Mouse (Mus musculus) intestine, embryonic 16.5 days (tissue): Measurements from ENCODE around the gene Pdk2. TPM values are rescaled to one million over a fixed set of nuclear protein-coding genes. Genes with fewer than 3 reads are reported as not detected.
A peak's percentile ranks its signal among the peaks of the same experiment; 100 is the strongest.

Experiments
- ATAC-seq: fragments of 200-750 bp; cut with Nextera tagmentation; 2 replicates; pipeline ENCODE4 v1.8.0; 2017; ENCODE audit warnings: moderate TSS enrichment, moderate library complexity
- H3K27ac ChIP-seq: fragments of 300-500 bp; sonication (generic); 2 replicates; pipeline ENCODE4 v1.5.1; 2014; ENCODE audit warnings: mild to moderate bottlenecking, low read length
- H3K27me3 ChIP-seq: fragments of 300-500 bp; sonication (generic); replicated peaks from 2 replicates; pipeline ENCODE4 v1.6.1; 2014; ENCODE audit warnings: low read length, control low read depth, mixed read lengths; ENCODE audit not compliant: control insufficient read depth, insufficient read depth
- H3K36me3 ChIP-seq: fragments of 300-500 bp; sonication (generic); 2 replicates; pipeline ENCODE4 v1.6.1; 2014; ENCODE audit warnings: low read length, control low read depth; ENCODE audit not compliant: control insufficient read depth, insufficient read depth
- H3K4me1 ChIP-seq: fragments of 300-500 bp; sonication (generic); 2 replicates; pipeline ENCODE4 v1.6.1; 2014; ENCODE audit warnings: low read length, control low read depth, mixed read lengths; ENCODE audit not compliant: control insufficient read depth, insufficient read depth
- H3K4me2 ChIP-seq: fragments of 300-500 bp; sonication (generic); 2 replicates; pipeline ENCODE4 v1.6.1; 2014; ENCODE audit warnings: low read depth, low read length, control low read depth
- H3K4me3 ChIP-seq: fragments of 300-500 bp; sonication (generic); 2 replicates; pipeline ENCODE4 v1.5.1; 2014; ENCODE audit warnings: mild to moderate bottlenecking, low read length
- H3K9ac ChIP-seq: fragments of 300-500 bp; sonication (generic); 2 replicates; pipeline ENCODE4 v1.6.1; 2014; ENCODE audit warnings: low read depth, low read length
- H3K9me3 ChIP-seq: fragments of 300-500 bp; sonication (generic); 2 replicates; pipeline ENCODE4 v1.6.1; 2016; ENCODE audit warnings: low read length, control low read depth; ENCODE audit not compliant: control insufficient read depth
- WGBS: fragments of 180-500 bp; shearing (Covaris S2); extraction: QIAGEN DNeasy Blood & Tissue Kit; methylation state at CpG from one replicate; pipeline ENCODE4 v1.1.7; 2014; 5-methylcytosine and 5-hydroxymethylcytosine counted together
- polyA plus RNA-seq: library from polyadenylated mRNA; unstranded; fragments of >200 nt; fragmentation: Nextera tagmentation; extraction: Ambion mirVana; gene quantifications from 2 replicates; pipeline ENCODE4 v1.2.1, GENCODE M21; 2015

Pdk2 gene
- polyA plus RNA-seq, result 42.2 and 48.2 TPM in 2 replicates

GRCm38 (mm10) chr11:95041139-95041609 is at the start of gene Pdk2:
TSS of gene Pdk2 (minus strand) at chr11:95041354.
- peak within 1 kb of the TSS; percentile 84 for H3K4me2 ChIP-seq
- peak; percentile 95 for ATAC-seq
- H3K27me3 ChIP-seq, result no peaks in the 10 kb centered on the region
- H3K9me3 ChIP-seq, result no peaks in the 10 kb centered on the region
- H3K4me1 ChIP-seq, result peaks cover 25% of the 10 kb centered on the region
- H3K4me3 ChIP-seq, result peak within 1 kb of the TSS; percentile 66
- peak within 1 kb of the TSS; percentile 79 for H3K9ac ChIP-seq
- H3K27ac ChIP-seq, result peak within 1 kb of the TSS; percentile 75
- WGBS, result under 1% methylated on average over 41 of the region's 41 CpGs
- H3K36me3 ChIP-seq, result peaks cover 7% of the 10 kb centered on the region; the same call in 1 of the 2 replicates

GRCm38 (mm10) chr11:95088857-95089779 is 48.0 kb upstream of the Pdk2 start:
- Histone ChIP-seq H3K27ac (peak overlapping the region; percentile 40; the same call in 1 of the 2 replicates), H3K9me3 (no peaks in the 10 kb centered on the region), H3K9ac (no peak overlapping the region), H3K4me1 (peaks cover 23% of the 10 kb centered on the region), H3K36me3 (no peaks in the 10 kb centered on the region), H3K27me3 (no peaks in the 10 kb centered on the region), H3K4me3 (no peak overlapping the region), H3K4me2 (no peak overlapping the region)
- no peak for ATAC-seq
- WGBS, result 59% methylated on average over 16 of the region's 16 CpGs

- Histone ChIP-seq H3K4me1 (peaks cover 23% of the 10 kb centered on the region), H3K36me3 (no peaks in the 10 kb centered on the region), H3K4me3 (no peak overlapping the region), H3K4me2 (no peak overlapping the region), H3K27me3 (no peaks in the 10 kb centered on the region), H3K9me3 (no peaks in the 10 kb centered on the region), H3K9ac (no peak overlapping the region), H3K27ac (peak overlapping the region; percentile 40)
- ATAC-seq, result no peak
- 54% methylated on average over 7 of the region's 7 CpGs for WGBS
Observed at GRCm38 (mm10) chr11:95088286-95088685, 47.1 kb upstream of the Pdk2 start.

GRCm38 (mm10) chr11:95087301-95088228 is 46.4 kb upstream of the Pdk2 start:
- Histone ChIP-seq H3K36me3 (no peaks in the 10 kb centered on the region), H3K27me3 (no peaks in the 10 kb centered on the region), H3K9me3 (no peaks in the 10 kb centered on the region), H3K27ac (peak overlapping the region; percentile 80), H3K9ac (peak overlapping the region; percentile 22; the same call in 1 of the 2 replicates), H3K4me1 (peaks cover 23% of the 10 kb centered on the region), H3K4me2 (0 out of 2 replicates have a peak overlapping the region, but pooled peaks have one; percentile 9), H3K4me3 (no peak overlapping the region)
- 44% methylated on average over 17 of the region's 17 CpGs for WGBS
- 0 out of 2 replicates have a peak, but pooled peaks have one; percentile 29 for ATAC-seq

GRCm38 (mm10) chr11:95086229-95086628 is 45.1 kb upstream of the Pdk2 start:
- peaks cover 23% of the 10 kb centered on the region for H3K4me1 ChIP-seq
- no peaks in the 10 kb centered on the region for H3K36me3 ChIP-seq
- H3K9me3 ChIP-seq, result no peaks in the 10 kb centered on the region
- no peak overlapping the region for H3K4me2 ChIP-seq
- 0 out of 2 replicates have a peak, but pooled peaks have one; percentile 9 for ATAC-seq
- H3K27me3 ChIP-seq, result no peaks in the 10 kb centered on the region
- H3K27ac ChIP-seq, result no peak overlapping the region
- H3K9ac ChIP-seq, result no peak overlapping the region
- 52% methylated on average over 5 of the region's 5 CpGs for WGBS
- no peak overlapping the region for H3K4me3 ChIP-seq

GRCm38 (mm10) chr11:95085710-95086109 is 44.6 kb upstream of the Pdk2 start:
- Histone ChIP-seq H3K9me3 (no peaks in the 10 kb centered on the region), H3K27me3 (no peaks in the 10 kb centered on the region), H3K9ac (no peak overlapping the region), H3K4me1 (peaks cover 23% of the 10 kb centered on the region), H3K4me2 (no peak overlapping the region), H3K27ac (no peak overlapping the region), H3K4me3 (no peak overlapping the region), H3K36me3 (no peaks in the 10 kb centered on the region)
- 18% methylated on average over 5 of the region's 5 CpGs for WGBS
- ATAC-seq, result no peak

- no peak overlapping the region for H3K27ac ChIP-seq
- no peaks in the 10 kb centered on the region for H3K27me3 ChIP-seq
- H3K4me1 ChIP-seq, result peaks cover 25% of the 10 kb centered on the region
- 58% methylated on average over 5 of the region's 5 CpGs for WGBS
- no peak for ATAC-seq
- no peaks in the 10 kb centered on the region for H3K36me3 ChIP-seq
- no peak overlapping the region for H3K4me3 ChIP-seq
- no peaks in the 10 kb centered on the region for H3K9me3 ChIP-seq
- no peak overlapping the region for H3K9ac ChIP-seq
- no peak overlapping the region for H3K4me2 ChIP-seq
Observed at GRCm38 (mm10) chr11:95084811-95085382, 43.7 kb upstream of the Pdk2 start.

- H3K4me3 ChIP-seq, result no peak overlapping the region
- H3K9ac ChIP-seq, result no peak overlapping the region
- H3K4me2 ChIP-seq, result no peak overlapping the region
- no peak for ATAC-seq
- 40% methylated on average over 4 of the region's 4 CpGs for WGBS
- no peaks in the 10 kb centered on the region for H3K27me3 ChIP-seq
- no peaks in the 10 kb centered on the region for H3K36me3 ChIP-seq
- no peak overlapping the region for H3K27ac ChIP-seq
- peaks cover 33% of the 10 kb centered on the region for H3K4me1 ChIP-seq
- no peaks in the 10 kb centered on the region for H3K9me3 ChIP-seq
Observed at GRCm38 (mm10) chr11:95084175-95084574, 43.0 kb upstream of the Pdk2 start.
